Mouse (Mus musculus): ENCODE data around the gene Mvk.

DNA sequence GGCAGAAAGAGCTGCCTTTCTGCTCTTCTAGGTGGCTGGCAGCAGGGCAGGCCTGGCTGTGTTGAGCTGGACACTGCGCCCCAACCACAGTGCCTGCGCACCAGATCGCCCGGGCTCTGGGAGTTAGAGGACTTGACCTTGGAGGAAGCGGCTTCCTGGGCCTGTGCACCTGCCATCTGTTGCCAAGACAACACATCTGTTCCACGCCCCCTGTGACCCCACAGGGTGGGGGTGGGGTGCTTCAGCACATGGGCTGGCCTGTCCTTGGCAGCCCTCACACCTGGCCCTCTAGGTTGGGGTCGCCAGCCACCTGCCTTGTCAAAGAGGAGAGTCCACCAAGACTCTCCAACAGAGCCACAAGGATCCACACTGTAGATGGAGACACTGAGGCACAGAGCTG lies 21.6 kb downstream of the Mvk start:
- TF ChIP-seq CTCF (IDR thresholded peaks at IDR 0.05; ENCODE audit: borderline replicate concordance, control insufficient read depth, extremely low read depth, insufficient read depth, low read length, poor library complexity): no peak
- no peak for TF ChIP-seq POLR2A (IDR thresholded peaks at IDR 0.05; ENCODE audit: control insufficient read depth, extremely low read depth, insufficient read depth, low read length, poor library complexity)

Measured in thymus, adult 2 months (tissue).